Mouse (Mus musculus): ENCODE data around the gene Olfr623. TPM values are rescaled to one million over a fixed set of nuclear protein-coding genes. Genes with fewer than 3 reads are reported as not detected.

Olfr623 gene
- polyA plus RNA-seq (2015; fragmentation: Nextera tagmentation; extraction: Ambion mirVana): not detected in 2 replicates

DNA sequence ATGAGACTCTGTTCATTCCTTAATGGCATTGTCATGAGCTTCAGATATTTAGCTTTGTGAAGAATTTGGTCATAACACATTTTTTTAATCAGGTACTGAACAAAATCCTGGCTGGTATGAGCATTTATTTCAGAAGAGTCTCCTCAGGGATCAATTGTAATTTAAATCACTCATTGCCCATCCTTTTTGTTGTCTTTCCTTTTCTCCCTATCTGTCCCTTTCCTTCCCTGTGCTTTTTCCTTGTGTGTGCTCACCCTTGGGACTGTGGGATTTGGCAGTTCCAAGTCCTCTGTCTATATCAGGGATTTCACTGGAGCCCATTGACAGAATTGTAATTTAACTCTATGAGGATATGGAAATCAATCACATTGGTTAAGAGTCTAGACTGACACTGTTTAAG, at the start of gene Olfr623:
Gene Olfr623 (minus strand): TSS at position 101 of the 400 bp plus-strand sequence.
- Histone ChIP-seq H3K9ac (no peak within 1 kb of the TSS), H3K4me1 (no peaks in the 10 kb centered on the region), H3K36me3 (replicated peaks) (no peaks in the 10 kb centered on the region), H3K4me2 (no peak within 1 kb of the TSS), H3K9me3 (no peaks in the 10 kb centered on the region), H3K27ac (no peak within 1 kb of the TSS), H3K4me3 (no peak within 1 kb of the TSS), H3K27me3 (replicated peaks) (no peaks in the 10 kb centered on the region)
- no peak for ATAC-seq (replicated peaks)

DNA sequence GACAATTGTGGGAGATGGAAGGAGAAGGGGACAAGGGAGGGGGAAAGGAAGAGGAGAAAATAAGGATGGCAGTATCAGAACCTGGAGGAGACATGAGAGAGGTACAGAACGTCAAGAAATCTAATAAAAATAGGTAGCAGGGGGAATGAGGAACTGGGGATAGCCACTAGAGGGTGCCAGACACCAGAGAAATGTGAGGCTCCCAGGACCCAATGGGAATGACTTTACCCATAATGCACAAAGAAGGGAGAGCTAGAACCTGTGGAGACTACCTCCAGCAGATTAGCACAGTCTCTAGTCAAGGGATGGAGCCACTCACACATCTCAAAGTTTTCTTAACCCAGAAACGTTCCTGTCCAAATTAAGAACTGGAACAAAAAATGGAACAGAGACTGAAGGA, 48.5 kb upstream of the Olfr623 start:
- Histone ChIP-seq H3K9ac (no peak overlapping the region), H3K4me3 (no peak overlapping the region), H3K9me3 (no peaks in the 10 kb centered on the region), H3K36me3 (replicated peaks) (no peaks in the 10 kb centered on the region), H3K27me3 (replicated peaks) (no peaks in the 10 kb centered on the region), H3K4me2 (no peak overlapping the region), H3K4me1 (no peaks in the 10 kb centered on the region), H3K27ac (no peak overlapping the region)
- no peak for ATAC-seq (replicated peaks)
- 29% methylated on average over 2 of the region's 2 CpGs for WGBS

GRCm38 (mm10) chr7:103699469-103699868, 36.0 kb upstream of the Olfr623 start:
- no peak overlapping the region for H3K27ac ChIP-seq
- H3K27me3 ChIP-seq (replicated peaks): no peaks in the 10 kb centered on the region
- WGBS: 90% methylated on average over 4 of the region's 4 CpGs
- no peaks in the 10 kb centered on the region for H3K9me3 ChIP-seq
- no peak overlapping the region for H3K4me2 ChIP-seq
- H3K9ac ChIP-seq: no peak overlapping the region
- no peak overlapping the region for H3K4me3 ChIP-seq
- no peaks in the 10 kb centered on the region for H3K36me3 ChIP-seq (replicated peaks)
- no peaks in the 10 kb centered on the region for H3K4me1 ChIP-seq
- ATAC-seq (replicated peaks): no peak

- H3K9me3 ChIP-seq: no peaks in the 10 kb centered on the region
- H3K9ac ChIP-seq: no peak within 1 kb of the TSS
- no peak within 1 kb of the TSS for H3K4me2 ChIP-seq
- H3K27me3 ChIP-seq (replicated peaks): no peaks in the 10 kb centered on the region
- no peak within 1 kb of the TSS for H3K4me3 ChIP-seq
- no peak for ATAC-seq (replicated peaks)
- no peaks in the 10 kb centered on the region for H3K36me3 ChIP-seq (replicated peaks)
- no peaks in the 10 kb centered on the region for H3K4me1 ChIP-seq
- H3K27ac ChIP-seq: no peak within 1 kb of the TSS
These were observed 18.9 kb upstream of the Olfr623 start, which contains the start of gene Olfr625-ps1 for GRCm38 (mm10) chr7:103682420-103682819. Olfr625-ps1 (plus strand) TSS chr7:103682720.

GRCm38 (mm10) chr7:103671091-103671490, 7.6 kb upstream of the Olfr623 start, which contains the start of gene Olfr624:
Olfr624 (minus strand) TSS chr7:103671191.
- Histone ChIP-seq H3K4me3 (no peak within 1 kb of the TSS), H3K27me3 (replicated peaks) (no peaks in the 10 kb centered on the region), H3K9ac (no peak within 1 kb of the TSS), H3K27ac (no peak within 1 kb of the TSS), H3K4me2 (no peak within 1 kb of the TSS), H3K36me3 (replicated peaks) (no peaks in the 10 kb centered on the region), H3K9me3 (no peaks in the 10 kb centered on the region), H3K4me1 (no peaks in the 10 kb centered on the region)
- WGBS: over 99% methylated on average over 2 of the region's 2 CpGs
- ATAC-seq (replicated peaks): no peak

GRCm38 (mm10) chr7:103644070-103644469, 19.4 kb downstream of the Olfr623 start:
- H3K36me3 ChIP-seq (replicated peaks): no peaks in the 10 kb centered on the region
- no peaks in the 10 kb centered on the region for H3K9me3 ChIP-seq
- H3K27me3 ChIP-seq (replicated peaks): no peaks in the 10 kb centered on the region
- no peaks in the 10 kb centered on the region for H3K4me1 ChIP-seq
- no peak overlapping the region for H3K4me2 ChIP-seq
- H3K9ac ChIP-seq: no peak overlapping the region
- no peak overlapping the region for H3K27ac ChIP-seq
- WGBS: 94% methylated on average over 4 of the region's 4 CpGs
- H3K4me3 ChIP-seq: no peak overlapping the region
- ATAC-seq (replicated peaks): no peak

DNA sequence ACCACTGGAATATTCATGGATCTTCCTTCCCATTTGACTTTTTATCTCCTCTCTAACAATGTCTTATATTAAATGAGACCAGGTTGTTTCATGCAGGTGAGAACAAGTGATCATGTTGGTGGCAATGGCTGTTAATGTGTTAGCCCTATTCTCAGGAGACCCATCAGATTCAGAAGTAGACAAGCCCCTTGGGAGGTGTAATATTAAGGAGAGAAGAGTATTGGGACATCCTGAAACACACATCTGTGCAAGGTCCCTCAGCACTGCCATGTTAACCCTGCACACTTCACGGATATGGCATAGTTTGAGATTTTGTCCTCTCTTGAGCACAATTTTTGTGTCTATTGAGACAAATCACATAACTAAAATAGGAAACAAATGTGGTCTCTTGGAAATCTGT, 20.9 kb downstream of the Olfr623 start, which contains the start of gene Olfr622:
Gene Olfr622 (minus strand): TSS at position 101 of the 400 bp plus-strand sequence.
- no peak for ATAC-seq (replicated peaks)
- H3K36me3 ChIP-seq (replicated peaks): no peaks in the 10 kb centered on the region
- H3K9me3 ChIP-seq: no peaks in the 10 kb centered on the region
- no peaks in the 10 kb centered on the region for H3K27me3 ChIP-seq (replicated peaks)
- no peak within 1 kb of the TSS for H3K27ac ChIP-seq
- WGBS: 85% methylated on average over 1 of the region's 1 CpGs
- no peak within 1 kb of the TSS for H3K4me3 ChIP-seq
- no peak within 1 kb of the TSS for H3K4me2 ChIP-seq
- H3K4me1 ChIP-seq: no peaks in the 10 kb centered on the region
- no peak within 1 kb of the TSS for H3K9ac ChIP-seq

GRCm38 (mm10) chr7:103636795-103637194, 26.7 kb downstream of the Olfr623 start:
- H3K9me3 ChIP-seq: no peaks in the 10 kb centered on the region
- H3K27ac ChIP-seq: no peak overlapping the region
- no peaks in the 10 kb centered on the region for H3K36me3 ChIP-seq (replicated peaks)
- no peak for ATAC-seq (replicated peaks)
- H3K4me3 ChIP-seq: no peak overlapping the region
- no peak overlapping the region for H3K9ac ChIP-seq
- H3K4me1 ChIP-seq: no peaks in the 10 kb centered on the region
- H3K4me2 ChIP-seq: no peak overlapping the region
- no peaks in the 10 kb centered on the region for H3K27me3 ChIP-seq (replicated peaks)

GRCm38 (mm10) chr7:103612434-103612833, 51.1 kb downstream of the Olfr623 start, which contains the start of gene Olfr620:
Olfr620 (minus strand) TSS chr7:103612534.
- Histone ChIP-seq H3K36me3 (replicated peaks) (no peaks in the 10 kb centered on the region), H3K4me3 (no peak within 1 kb of the TSS), H3K9me3 (no peaks in the 10 kb centered on the region), H3K27me3 (replicated peaks) (no peaks in the 10 kb centered on the region), H3K9ac (no peak within 1 kb of the TSS), H3K4me2 (no peak within 1 kb of the TSS), H3K4me1 (no peaks in the 10 kb centered on the region), H3K27ac (no peak within 1 kb of the TSS)
- WGBS: 75% methylated on average over 2 of the region's 2 CpGs
- no peak for ATAC-seq (replicated peaks)

Other genes with a start within 250 kb of the Olfr623 start
- not detected in 2 replicates for gene Usp17lc, start 248.6 kb downstream of the Olfr623 start, polyA plus RNA-seq (2015; fragmentation: Nextera tagmentation; extraction: Ambion mirVana)
- not detected in 2 replicates for gene Olfr605, start 218.3 kb downstream of the Olfr623 start, polyA plus RNA-seq (2015; fragmentation: Nextera tagmentation; extraction: Ambion mirVana)
- not detected in 2 replicates for gene Olfr606, start 214.7 kb downstream of the Olfr623 start, polyA plus RNA-seq (2015; fragmentation: Nextera tagmentation; extraction: Ambion mirVana)
- gene Olfr607, start 199.5 kb downstream of the Olfr623 start, polyA plus RNA-seq (2015; fragmentation: Nextera tagmentation; extraction: Ambion mirVana): not detected in 2 replicates
- not detected in 2 replicates for gene Olfr608, start 193.8 kb downstream of the Olfr623 start, polyA plus RNA-seq (2015; fragmentation: Nextera tagmentation; extraction: Ambion mirVana)
- gene Olfr609, start 165.6 kb downstream of the Olfr623 start, polyA plus RNA-seq (2015; fragmentation: Nextera tagmentation; extraction: Ambion mirVana): not detected in 2 replicates
- gene Olfr610, start 151.6 kb downstream of the Olfr623 start, polyA plus RNA-seq (2015; fragmentation: Nextera tagmentation; extraction: Ambion mirVana): not detected in 2 replicates
- gene Olfr611, start 142.9 kb downstream of the Olfr623 start, polyA plus RNA-seq (2015; fragmentation: Nextera tagmentation; extraction: Ambion mirVana): not detected in 2 replicates
- gene Olfr612, start 121.0 kb downstream of the Olfr623 start, polyA plus RNA-seq (2015; fragmentation: Nextera tagmentation; extraction: Ambion mirVana): not detected in 2 replicates
- not detected in 2 replicates for gene Olfr613, start 115.6 kb downstream of the Olfr623 start, polyA plus RNA-seq (2015; fragmentation: Nextera tagmentation; extraction: Ambion mirVana)
- gene Olfr615, start 107.6 kb downstream of the Olfr623 start, polyA plus RNA-seq (2015; fragmentation: Nextera tagmentation; extraction: Ambion mirVana): not detected in 2 replicates
- not detected in 2 replicates for gene Olfr616, start 94.6 kb downstream of the Olfr623 start, polyA plus RNA-seq (2015; fragmentation: Nextera tagmentation; extraction: Ambion mirVana)
- gene Olfr617, start 90.6 kb downstream of the Olfr623 start, polyA plus RNA-seq (2015; fragmentation: Nextera tagmentation; extraction: Ambion mirVana): not detected in 2 replicates
- 0.18 TPM in 1 of 2 replicates, not detected in the other for gene Olfr618, start 73.6 kb downstream of the Olfr623 start, polyA plus RNA-seq (2015; fragmentation: Nextera tagmentation; extraction: Ambion mirVana)
- gene Olfr619, start 63.1 kb downstream of the Olfr623 start, polyA plus RNA-seq (2015; fragmentation: Nextera tagmentation; extraction: Ambion mirVana): not detected in 2 replicates
- not detected in 2 replicates for gene Olfr620, start 51.2 kb downstream of the Olfr623 start, polyA plus RNA-seq (2015; fragmentation: Nextera tagmentation; extraction: Ambion mirVana)
- not detected in 2 replicates for gene Olfr622, start 21.0 kb downstream of the Olfr623 start, polyA plus RNA-seq (2015; fragmentation: Nextera tagmentation; extraction: Ambion mirVana)
- gene Olfr624, start 7.5 kb upstream of the Olfr623 start, polyA plus RNA-seq (2015; fragmentation: Nextera tagmentation; extraction: Ambion mirVana): 0.05 TPM in 1 of 2 replicates, not detected in the other
- gene Olfr625-ps1, start 19.0 kb upstream of the Olfr623 start, polyA plus RNA-seq (2015; fragmentation: Nextera tagmentation; extraction: Ambion mirVana): not detected in 2 replicates
- not detected in 2 replicates for gene Olfr243, start 51.0 kb upstream of the Olfr623 start, polyA plus RNA-seq (2015; fragmentation: Nextera tagmentation; extraction: Ambion mirVana)
- not detected in 2 replicates for gene Olfr628, start 66.7 kb upstream of the Olfr623 start, polyA plus RNA-seq (2015; fragmentation: Nextera tagmentation; extraction: Ambion mirVana)
- not detected in 2 replicates for gene Olfr629, start 81.2 kb upstream of the Olfr623 start, polyA plus RNA-seq (2015; fragmentation: Nextera tagmentation; extraction: Ambion mirVana)
- not detected in 2 replicates for gene Olfr630, start 93.6 kb upstream of the Olfr623 start, polyA plus RNA-seq (2015; fragmentation: Nextera tagmentation; extraction: Ambion mirVana)
- gene Olfr69, start 107.9 kb upstream of the Olfr623 start, polyA plus RNA-seq (2015; fragmentation: Nextera tagmentation; extraction: Ambion mirVana): not detected in 2 replicates
- gene Olfr68, start 116.0 kb upstream of the Olfr623 start, polyA plus RNA-seq (2015; fragmentation: Nextera tagmentation; extraction: Ambion mirVana): not detected in 2 replicates
- not detected in 2 replicates for gene Olfr67, start 128.1 kb upstream of the Olfr623 start, polyA plus RNA-seq (2015; fragmentation: Nextera tagmentation; extraction: Ambion mirVana)
- 1,363 and 1,680 TPM in 2 replicates for gene Hbb-bt, start 150.3 kb upstream of the Olfr623 start, polyA plus RNA-seq (2015; fragmentation: Nextera tagmentation; extraction: Ambion mirVana)
- gene Hbb-bs, start 164.4 kb upstream of the Olfr623 start, polyA plus RNA-seq (2015; fragmentation: Nextera tagmentation; extraction: Ambion mirVana): 4,007 and 5,156 TPM in 2 replicates
- gene Hbb-bh2, start 176.8 kb upstream of the Olfr623 start, polyA plus RNA-seq (2015; fragmentation: Nextera tagmentation; extraction: Ambion mirVana): not detected in 2 replicates
- gene Hbb-bh1, start 179.5 kb upstream of the Olfr623 start, polyA plus RNA-seq (2015; fragmentation: Nextera tagmentation; extraction: Ambion mirVana): 1.8 and 2.5 TPM in 2 replicates
- 155 and 221 TPM in 2 replicates for gene Hbb-y, start 189.5 kb upstream of the Olfr623 start, polyA plus RNA-seq (2015; fragmentation: Nextera tagmentation; extraction: Ambion mirVana)
- not detected in 2 replicates for gene Olfr66, start 222.6 kb upstream of the Olfr623 start, polyA plus RNA-seq (2015; fragmentation: Nextera tagmentation; extraction: Ambion mirVana)
- not detected in 2 replicates for gene Olfr64, start 230.8 kb upstream of the Olfr623 start, polyA plus RNA-seq (2015; fragmentation: Nextera tagmentation; extraction: Ambion mirVana)
- not detected in 2 replicates for gene Olfr65, start 239.8 kb upstream of the Olfr623 start, polyA plus RNA-seq (2015; fragmentation: Nextera tagmentation; extraction: Ambion mirVana)